Mouse (Mus musculus) heart, adult 2 months (tissue): ENCODE measurements around the gene Znrf4.

Experiments
- CTCF ChIP-seq: fragments of 200-600 bp; IDR thresholded peaks from 2 replicates; pipeline ENCODE4 v1.8.1; 2022; ENCODE audit warnings: antibody characterized with exemption, mild to moderate bottlenecking, moderate library complexity
- POLR2A ChIP-seq: fragments of 200-500 bp; IDR thresholded peaks from 2 replicates; pipeline ENCODE4 v1.6.1; 2011; ENCODE audit warnings: mild to moderate bottlenecking, low read depth, low read length, control low read depth; ENCODE audit not compliant: insufficient read depth

DNA sequence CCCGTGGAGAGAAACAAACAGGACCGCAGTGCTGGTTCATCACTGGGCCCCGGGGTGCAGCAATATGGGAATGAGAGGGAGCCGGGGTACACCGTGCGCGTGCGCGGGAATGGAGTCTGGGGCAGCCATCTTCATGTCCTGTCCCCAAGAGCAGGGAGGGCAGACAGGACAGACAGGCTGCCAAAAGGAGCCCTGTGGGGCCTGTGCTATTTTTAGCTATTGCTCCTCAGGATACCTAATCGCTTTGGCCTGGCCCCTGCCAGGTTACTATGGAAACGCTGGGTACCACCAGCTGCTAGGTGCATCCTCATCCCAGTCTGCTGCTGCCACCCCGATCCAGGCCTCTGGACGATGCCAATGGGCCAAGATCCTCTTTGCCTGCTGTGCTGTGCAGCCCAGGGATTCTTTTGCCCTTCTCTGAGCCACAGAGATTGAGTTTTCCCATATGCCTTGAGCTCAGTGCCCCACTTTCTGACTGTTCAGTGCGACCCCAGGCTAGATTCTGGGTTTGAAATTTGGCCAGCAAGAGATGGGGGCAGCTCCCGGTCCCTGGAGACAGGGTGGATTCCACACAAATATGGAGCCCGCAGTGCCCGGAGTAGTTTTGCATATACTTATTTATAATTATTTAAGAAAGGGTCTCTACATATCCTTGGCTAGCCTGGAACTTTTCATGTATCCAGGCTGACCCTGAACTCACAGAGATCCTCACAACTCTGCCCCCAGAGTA is 35.0 kb upstream of the Znrf4 start:
- TF ChIP-seq CTCF (no peak), POLR2A (no peak)
